Mouse (Mus musculus) hindbrain, embryonic 16.5 days (tissue): Measurements from ENCODE around the gene Dtl. TPM values are rescaled to one million over a fixed set of nuclear protein-coding genes. Genes with fewer than 3 reads are reported as not detected.
A peak's percentile ranks its signal among the peaks of the same experiment; 100 is the strongest.

ENCODE experiments used
- ATAC-seq: fragments of 200-750 bp; cut with Nextera tagmentation; 2 replicates; pipeline ENCODE4 v1.8.0; 2017; ENCODE audit warnings: moderate TSS enrichment, moderate library complexity
- H3K27ac ChIP-seq: fragments of 300-500 bp; sonication (generic); 2 replicates; pipeline ENCODE4 v1.5.1; 2014; ENCODE audit warnings: low read depth, mild to moderate bottlenecking, control low read depth, low read length, moderate library complexity
- H3K27me3 ChIP-seq: fragments of 300-500 bp; sonication (generic); replicated peaks from 2 replicates; pipeline ENCODE4 v1.6.1; 2014; ENCODE audit warnings: low read length; ENCODE audit not compliant: control insufficient read depth, insufficient read depth
- H3K36me3 ChIP-seq: fragments of 300-500 bp; sonication (generic); 2 replicates; pipeline ENCODE4 v1.6.1; 2014; ENCODE audit warnings: mild to moderate bottlenecking, low read length, moderate library complexity, mixed read lengths; ENCODE audit not compliant: control insufficient read depth, insufficient read depth
- H3K4me1 ChIP-seq: fragments of 300-500 bp; sonication (generic); 2 replicates; pipeline ENCODE4 v1.6.1; 2014; ENCODE audit warnings: low read depth, low read length; ENCODE audit not compliant: control insufficient read depth, insufficient read depth
- H3K4me2 ChIP-seq: fragments of 300-500 bp; sonication (generic); 2 replicates; pipeline ENCODE4 v1.6.1; 2014; ENCODE audit warnings: mild to moderate bottlenecking, low read length, control low read depth, moderate library complexity
- H3K4me3 ChIP-seq: fragments of 300-500 bp; sonication (generic); 2 replicates; pipeline ENCODE4 v1.5.1; 2014; ENCODE audit warnings: mild to moderate bottlenecking, low read length, control low read depth, moderate library complexity
- H3K9ac ChIP-seq: fragments of 300-500 bp; sonication (generic); 2 replicates; pipeline ENCODE4 v1.6.1; 2014; ENCODE audit warnings: low read depth, mild to moderate bottlenecking, control low read depth, low read length, moderate library complexity
- H3K9me3 ChIP-seq: fragments of 300-500 bp; sonication (generic); 2 replicates; pipeline ENCODE4 v1.6.1; 2014; ENCODE audit warnings: mild to moderate bottlenecking, low read length, moderate library complexity; ENCODE audit not compliant: control insufficient read depth
- WGBS: fragments of 180-500 bp; shearing (Covaris S2); extraction: QIAGEN DNeasy Blood & Tissue Kit; methylation state at CpG from one replicate; pipeline ENCODE4 v1.1.7; 2014; 5-methylcytosine and 5-hydroxymethylcytosine counted together
- polyA plus RNA-seq: library from polyadenylated mRNA; unstranded; fragments of >200 nt; fragmentation: Nextera tagmentation; extraction: Ambion mirVana; gene quantifications from 2 replicates; pipeline ENCODE4 v1.2.1, GENCODE M21; 2015

Gene Dtl
- polyA plus RNA-seq, 1 experiment from 2014 or later, result 7.1 TPM

GRCm38 (mm10) chr1:191498271-191498955 lies 76.9 kb downstream of the Dtl start:
- Histone ChIP-seq H3K27me3 (no peaks in the 10 kb centered on the region), H3K4me1 (no peaks in the 10 kb centered on the region), H3K4me3 (no peak overlapping the region), H3K36me3 (no peaks in the 10 kb centered on the region), H3K27ac (no peak overlapping the region), H3K4me2 (no peak overlapping the region), H3K9me3 (no peaks in the 10 kb centered on the region), H3K9ac (no peak overlapping the region)
- no peak for ATAC-seq
- WGBS, result 82% methylated on average over 14 of the region's 14 CpGs

- Histone ChIP-seq H3K4me2 (no peak overlapping the region), H3K9me3 (no peaks in the 10 kb centered on the region), H3K27ac (no peak overlapping the region), H3K36me3 (no peaks in the 10 kb centered on the region), H3K9ac (no peak overlapping the region), H3K4me3 (no peak overlapping the region), H3K4me1 (no peaks in the 10 kb centered on the region), H3K27me3 (no peaks in the 10 kb centered on the region)
- ATAC-seq, result no peak
- 78% methylated on average over 1 of the region's 1 CpGs for WGBS
Measured at GRCm38 (mm10) chr1:191496676-191497075, 78.7 kb downstream of the Dtl start.

- WGBS, result 33% methylated on average over 10 of the region's 10 CpGs
- Histone ChIP-seq H3K9me3 (no peaks in the 10 kb centered on the region), H3K9ac (no peak overlapping the region), H3K4me1 (no peaks in the 10 kb centered on the region), H3K4me3 (no peak overlapping the region), H3K36me3 (no peaks in the 10 kb centered on the region), H3K4me2 (no peak overlapping the region), H3K27me3 (no peaks in the 10 kb centered on the region), H3K27ac (no peak overlapping the region)
- peak; percentile 14; the same call in 1 of the 2 replicates for ATAC-seq
Measured at GRCm38 (mm10) chr1:191495051-191495467, 80.3 kb downstream of the Dtl start.

GRCm38 (mm10) chr1:191494303-191494655 lies 81.1 kb downstream of the Dtl start:
- Histone ChIP-seq H3K27ac (no peak overlapping the region), H3K4me3 (no peak overlapping the region), H3K36me3 (no peaks in the 10 kb centered on the region), H3K4me1 (no peaks in the 10 kb centered on the region), H3K4me2 (no peak overlapping the region), H3K9me3 (no peaks in the 10 kb centered on the region), H3K27me3 (no peaks in the 10 kb centered on the region), H3K9ac (no peak overlapping the region)
- ATAC-seq, result no peak
- WGBS, result 55% methylated on average over 2 of the region's 2 CpGs

GRCm38 (mm10) chr1:191493476-191494302 lies 81.7 kb downstream of the Dtl start:
- Histone ChIP-seq H3K4me2 (no peak overlapping the region), H3K27ac (no peak overlapping the region), H3K9ac (no peak overlapping the region), H3K9me3 (no peaks in the 10 kb centered on the region), H3K4me1 (no peaks in the 10 kb centered on the region), H3K27me3 (no peaks in the 10 kb centered on the region), H3K36me3 (no peaks in the 10 kb centered on the region), H3K4me3 (no peak overlapping the region)
- WGBS, result 80% methylated on average over 13 of the region's 13 CpGs
- ATAC-seq, result no peak

GRCm38 (mm10) chr1:191490446-191490845 lies 84.9 kb downstream of the Dtl start:
- Histone ChIP-seq H3K4me1 (no peaks in the 10 kb centered on the region), H3K9me3 (no peaks in the 10 kb centered on the region), H3K9ac (no peak overlapping the region), H3K27me3 (no peaks in the 10 kb centered on the region), H3K4me2 (no peak overlapping the region), H3K27ac (no peak overlapping the region), H3K4me3 (no peak overlapping the region), H3K36me3 (no peaks in the 10 kb centered on the region)
- ATAC-seq, result no peak
- WGBS, result 78% methylated on average over 7 of the region's 7 CpGs

Other genes with a start within 250 kb of the Dtl start
- gene Tmem206, start 249.6 kb downstream of the Dtl start, polyA plus RNA-seq, result 33.1 and 35.1 TPM in 2 replicates
- gene Ppp2r5a, start 172.3 kb downstream of the Dtl start, polyA plus RNA-seq, result 6.3 and 6.7 TPM in 2 replicates
- gene Ints7, start 92 bp upstream of the Dtl start, polyA plus RNA-seq, result 26.7 and 35.7 TPM in 2 replicates
- gene Lpgat1, start 142.3 kb upstream of the Dtl start, polyA plus RNA-seq, result 26.3 and 28.8 TPM in 2 replicates
- gene Nek2, start 245.9 kb upstream of the Dtl start, polyA plus RNA-seq, result 7.5 and 9.4 TPM in 2 replicates